Mouse (Mus musculus) liver, embryonic 11.5 days (tissue): ENCODE results near the gene Lmo3. TPM values are rescaled to one million over a fixed set of nuclear protein-coding genes. Genes with fewer than 3 reads are reported as not detected.

Source experiments
- ATAC-seq: fragments of 200-750 bp; cut with Nextera tagmentation; replicated peaks from 2 replicates; pipeline ENCODE4 v1.8.0; 2017; ENCODE audit warnings: moderate number of reproducible peaks, mild to moderate bottlenecking, moderate TSS enrichment, moderate library complexity; ENCODE audit not compliant: low FRiP score
- DNase-seq: peaks from one replicate; pipeline ENCODE4 v3.0.0-alpha.2; 2017; ENCODE audit warnings: low spot score
- H3K27ac ChIP-seq: fragments of 300-500 bp; sonication (generic); 2 replicates; pipeline ENCODE4 v1.5.1; 2014; ENCODE audit warnings: mild to moderate bottlenecking, low read depth, low read length, control low read depth
- H3K27me3 ChIP-seq: fragments of 300-500 bp; sonication (generic); replicated peaks from 2 replicates; pipeline ENCODE4 v1.6.1; 2014; ENCODE audit warnings: low read length, mixed read lengths; ENCODE audit not compliant: control insufficient read depth, insufficient read depth
- H3K36me3 ChIP-seq: fragments of 300-500 bp; sonication (generic); 2 replicates; pipeline ENCODE4 v1.6.1; 2014; ENCODE audit warnings: mild to moderate bottlenecking, low read length, moderate library complexity, mixed read lengths; ENCODE audit not compliant: control insufficient read depth, insufficient read depth
- H3K4me1 ChIP-seq: fragments of 300-500 bp; sonication (generic); replicated peaks from 2 replicates; pipeline ENCODE4 v1.6.1; 2014; ENCODE audit warnings: low read length, mixed read lengths; ENCODE audit not compliant: control insufficient read depth, insufficient read depth
- H3K4me2 ChIP-seq: fragments of 300-500 bp; sonication (generic); 2 replicates; pipeline ENCODE4 v1.6.1; 2014; ENCODE audit warnings: mild to moderate bottlenecking, control low read depth, moderate library complexity
- H3K4me3 ChIP-seq: fragments of 300-500 bp; sonication (generic); 2 replicates; pipeline ENCODE4 v1.5.1; 2014; ENCODE audit warnings: low read depth, low read length, control low read depth
- H3K9ac ChIP-seq: fragments of 300-500 bp; sonication (generic); 2 replicates; pipeline ENCODE4 v1.6.1; 2014; ENCODE audit warnings: low read depth, low read length, control low read depth
- H3K9me3 ChIP-seq: fragments of 300-500 bp; sonication (generic); 2 replicates; pipeline ENCODE4 v1.6.1; 2016; ENCODE audit warnings: low read length, inconsistent platforms, mixed read lengths; ENCODE audit not compliant: control insufficient read depth
- WGBS: fragments of 180-500 bp; shearing (Covaris S2); extraction: QIAGEN DNeasy Blood & Tissue Kit; methylation state at CpG from one replicate; pipeline ENCODE4 v1.1.7; 2014; 5-methylcytosine and 5-hydroxymethylcytosine counted together
- polyA plus RNA-seq: library from polyadenylated mRNA; unstranded; fragments of >200 nt; fragmentation: Nextera tagmentation; extraction: Ambion mirVana; gene quantifications from 2 replicates; pipeline ENCODE4 v1.2.1, GENCODE M21; 2014

Gene Lmo3
- polyA plus RNA-seq, 1 experiment from 2014 or later, result 1.1 TPM

GRCm38 (mm10) chr6:138320190-138320737 is 261.5 kb downstream of the Lmo3 start:
- Histone ChIP-seq H3K27me3 (no peaks in the 10 kb centered on the region), H3K4me1 (no peaks in the 10 kb centered on the region), H3K9me3 (no peaks in the 10 kb centered on the region), H3K27ac (no peak overlapping the region), H3K4me2 (no peak overlapping the region), H3K9ac (no peak overlapping the region), H3K36me3 (no peaks in the 10 kb centered on the region), H3K4me3 (no peak overlapping the region)
- WGBS, result 80% methylated on average over 8 of the region's 8 CpGs
- DNase-seq, result no peak
- ATAC-seq, result no peak

Other genes starting within 250 kb of the Lmo3 start
- gene Igbp1b, start 76.6 kb upstream of the Lmo3 start, polyA plus RNA-seq, result not detected in 2 replicates